Mouse (Mus musculus): ENCODE data around the gene Actl10. TPM values are rescaled to one million over a fixed set of nuclear protein-coding genes. Genes with fewer than 3 reads are reported as not detected.

Gene Actl10
- total RNA-seq, 2 experiments from 2014 or later: not detected

DNA sequence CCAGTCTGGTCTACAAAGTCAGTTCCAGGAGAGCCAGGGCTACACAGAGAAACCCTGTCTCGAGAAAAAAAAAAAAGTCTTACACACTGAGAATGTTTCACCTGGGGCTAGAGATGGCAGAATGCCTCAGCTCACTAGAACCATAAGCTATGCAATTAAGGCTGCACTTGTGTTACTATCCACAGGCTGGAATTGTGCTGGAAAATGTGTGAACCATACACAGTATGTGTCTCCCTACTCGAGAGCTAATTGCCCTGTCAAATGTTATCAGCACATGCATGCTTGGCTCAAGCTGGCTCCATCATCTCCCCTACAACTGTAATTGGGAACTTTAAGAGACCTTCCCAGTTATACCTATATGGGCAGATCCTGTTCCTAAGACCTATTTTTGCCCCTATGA, 639 bp upstream of the Actl10 start:
- no peak for DNase-seq

DNA sequence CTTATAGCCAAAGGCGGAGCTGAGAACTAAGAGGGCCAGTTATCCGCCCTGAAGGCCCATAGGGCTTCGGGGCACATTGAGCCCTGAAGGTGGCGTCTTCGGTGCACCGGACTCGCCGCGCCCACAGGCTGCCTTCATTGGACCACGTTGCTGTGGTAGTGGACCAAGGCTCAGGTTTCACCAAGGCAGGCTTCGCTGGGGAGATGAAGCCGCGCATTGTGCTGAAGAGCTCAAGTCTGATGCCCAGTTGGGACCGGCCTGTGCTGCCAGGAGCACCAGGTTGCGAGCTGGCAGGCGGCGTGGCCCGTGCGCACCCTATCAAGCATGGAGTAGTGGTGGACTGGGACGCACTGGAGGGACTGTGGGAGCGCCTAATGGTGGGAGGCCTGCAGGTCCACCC, 351 bp downstream of the Actl10 start:
- no peak for DNase-seq

DNA sequence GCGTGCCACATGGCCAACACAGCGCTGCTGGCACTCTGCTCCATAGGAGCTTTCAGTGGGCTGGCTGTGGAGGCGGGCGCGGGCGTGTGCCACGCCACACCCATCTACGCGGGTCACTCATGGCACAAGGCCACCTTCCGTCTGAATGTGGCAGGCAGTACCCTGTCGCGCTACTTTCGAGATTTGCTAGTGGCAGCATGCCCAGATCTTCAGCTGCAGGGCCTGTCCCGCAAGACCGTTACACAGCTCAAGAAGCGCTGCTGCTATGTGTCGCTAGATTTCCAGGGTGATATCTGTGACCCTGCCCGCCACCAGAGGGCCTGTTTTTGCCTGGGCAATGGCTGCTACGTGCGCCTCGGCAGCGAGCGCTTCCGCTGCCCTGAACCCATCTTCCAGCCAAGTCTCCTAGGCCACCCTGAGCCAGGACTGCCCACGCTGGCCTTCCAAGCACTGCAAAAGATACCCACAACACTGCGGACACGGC, 890 bp downstream of the Actl10 start:
- peak; percentile 76 for DNase-seq

DNA sequence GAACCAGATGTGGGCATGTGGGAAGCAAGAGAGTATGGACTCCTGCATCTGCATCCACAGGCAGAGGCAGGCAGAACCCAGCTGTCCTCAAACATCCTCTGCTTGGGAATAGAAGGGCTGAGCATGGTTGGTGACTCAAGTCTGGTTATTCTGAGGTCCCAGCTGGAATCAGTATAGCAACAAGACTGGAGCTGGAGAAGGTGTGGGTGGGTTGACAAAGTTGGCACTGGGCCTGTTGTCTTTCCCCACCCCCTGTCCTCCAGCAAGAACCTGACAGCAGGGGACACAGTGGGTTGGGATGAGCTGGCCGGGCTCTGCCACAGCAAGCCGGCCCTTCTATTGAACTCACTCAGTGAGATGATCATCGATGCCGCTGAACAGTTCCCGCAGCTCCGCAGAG, 3.7 kb downstream of the Actl10 start:
- DNase-seq: peak; percentile 3

DNA sequence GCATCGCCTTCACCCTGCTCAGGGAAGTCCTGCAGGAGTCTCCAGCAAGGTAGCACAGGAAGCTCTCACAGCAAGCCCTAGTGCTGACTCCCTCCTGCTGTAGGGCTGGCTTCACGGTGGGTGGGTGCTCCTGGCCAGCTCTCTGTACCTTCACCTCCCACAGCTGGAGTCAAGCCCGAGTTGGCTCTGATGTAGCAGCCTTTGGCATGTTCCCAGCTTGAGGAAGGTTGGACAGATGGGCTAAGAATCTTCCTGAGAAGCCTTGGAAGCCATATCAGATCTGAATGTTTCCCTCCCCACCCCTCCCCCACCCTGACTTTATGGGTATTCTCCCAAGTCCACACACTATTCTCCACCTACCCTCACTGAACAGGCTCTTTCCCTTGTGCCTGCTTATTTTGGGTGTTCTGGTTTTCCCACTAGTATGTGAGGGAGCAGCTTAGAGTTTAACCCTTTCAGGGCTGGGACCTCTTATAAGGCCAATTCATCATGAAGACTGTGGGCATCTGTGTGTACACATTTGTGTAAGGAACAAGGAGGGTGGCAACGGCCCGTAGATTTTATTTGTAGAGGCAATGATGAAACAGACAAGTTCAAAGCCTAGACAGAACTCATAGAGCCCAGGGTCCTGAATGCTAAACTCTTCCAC, 5.7 kb downstream of the Actl10 start:
- no peak for DNase-seq

DNA sequence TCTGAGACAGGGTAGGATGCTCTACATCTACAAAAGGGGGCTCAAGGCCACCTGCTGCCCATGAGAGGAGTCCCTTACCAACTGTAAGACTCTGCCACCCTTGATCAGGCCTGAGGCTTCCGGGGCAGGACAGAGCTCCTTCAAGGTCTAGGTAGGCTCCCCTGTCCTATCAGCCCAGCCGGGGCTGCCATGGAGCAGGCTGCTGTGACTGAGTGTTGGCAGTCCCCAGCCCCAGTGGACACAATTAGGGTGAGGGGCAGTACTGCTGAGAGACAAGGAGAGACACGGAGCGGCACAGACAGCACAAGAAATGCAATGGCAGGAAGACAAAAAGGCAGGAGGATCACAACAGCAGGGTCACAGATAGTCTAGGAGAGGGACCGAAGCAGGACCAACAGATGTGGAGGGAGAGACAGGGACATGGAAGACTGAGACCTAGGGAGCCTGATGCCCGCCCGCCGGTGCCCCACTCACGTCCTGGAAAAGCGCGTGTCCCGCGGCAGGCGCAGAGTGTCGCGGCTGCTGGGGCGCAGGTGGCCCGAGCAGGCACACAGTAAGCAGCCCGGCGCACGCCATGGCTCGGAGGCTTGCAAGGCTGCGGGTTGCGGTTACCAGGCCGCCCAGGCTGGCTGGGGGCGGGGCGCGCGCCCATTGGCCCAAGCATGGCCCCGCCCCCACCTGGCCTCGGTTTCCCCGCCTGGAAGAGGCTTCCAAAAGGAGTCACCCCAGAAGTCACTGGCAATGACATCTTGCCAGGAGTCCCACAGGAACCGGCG, 6.9 kb downstream of the Actl10 start, which contains the start of gene Necab3:
TSS of gene Necab3 (minus strand) at position 627 of the 776 bp plus-strand sequence.
- DNase-seq: peak; percentile 49

DNA sequence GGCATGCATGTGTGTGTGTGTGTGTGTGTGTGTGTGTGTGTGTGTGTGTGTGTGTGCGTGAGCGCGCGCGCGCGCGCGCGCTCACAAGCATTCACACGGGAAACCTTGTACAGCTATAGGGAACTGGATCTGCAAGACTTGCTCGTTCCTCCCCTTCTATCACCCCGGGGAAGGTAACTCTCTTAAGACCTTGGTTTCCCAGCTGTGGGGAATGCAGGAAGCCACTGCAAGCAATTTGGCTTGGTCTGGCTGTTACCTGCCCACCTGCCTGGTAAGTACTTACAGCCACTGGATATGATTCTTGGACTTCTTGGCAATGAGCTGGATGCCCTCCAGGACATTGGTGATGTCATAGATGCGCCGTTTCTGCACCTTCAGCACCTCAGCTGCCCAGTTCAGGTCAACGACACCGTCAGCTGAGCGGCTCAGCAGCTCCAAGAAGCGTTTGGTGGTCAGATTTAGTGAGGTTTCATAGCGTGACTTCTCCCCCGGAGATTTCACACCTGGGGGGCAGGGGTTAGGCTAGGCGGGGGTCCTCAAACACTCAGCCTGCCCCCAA, 12.1 kb downstream of the Actl10 start:
- DNase-seq: no peak

DNA sequence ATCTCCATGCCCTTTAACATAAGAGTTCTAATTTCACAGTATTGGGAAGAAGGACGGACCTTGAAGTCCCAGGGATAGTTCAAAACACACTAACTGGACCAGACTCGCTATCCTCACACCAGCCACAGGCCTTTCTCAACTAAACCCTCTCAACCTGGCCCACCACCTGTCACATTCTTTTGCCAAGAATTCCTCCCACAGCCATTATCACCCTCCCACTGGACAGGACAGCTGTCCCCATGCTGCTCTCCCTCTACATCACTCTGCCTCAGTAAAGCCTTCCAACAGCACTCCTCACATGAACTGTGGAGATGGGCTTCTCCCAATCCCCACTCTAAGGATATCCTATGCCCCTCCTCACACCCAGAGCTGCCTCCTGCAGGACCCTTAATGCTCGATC, 14.0 kb downstream of the Actl10 start:
- no peak for DNase-seq

DNA sequence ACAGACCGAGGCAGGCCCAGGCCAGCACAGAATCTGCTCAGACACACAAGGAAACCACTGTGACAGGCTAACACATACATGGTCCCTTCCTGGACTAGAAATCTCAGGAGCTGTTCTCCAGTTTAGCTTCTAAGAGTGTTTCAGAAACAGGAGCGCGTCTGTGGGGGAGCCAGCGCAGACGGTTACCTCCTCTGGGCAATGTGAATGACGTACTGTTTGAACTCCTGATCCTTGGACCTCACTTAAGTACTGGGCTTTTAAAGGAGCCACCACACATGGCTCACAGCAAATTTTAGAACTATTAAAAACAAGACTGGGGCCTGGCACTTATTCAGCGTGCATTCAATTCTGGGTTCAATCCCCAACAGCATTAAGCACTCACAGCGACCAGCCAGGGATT, 15.1 kb downstream of the Actl10 start:
- no peak for DNase-seq

DNA sequence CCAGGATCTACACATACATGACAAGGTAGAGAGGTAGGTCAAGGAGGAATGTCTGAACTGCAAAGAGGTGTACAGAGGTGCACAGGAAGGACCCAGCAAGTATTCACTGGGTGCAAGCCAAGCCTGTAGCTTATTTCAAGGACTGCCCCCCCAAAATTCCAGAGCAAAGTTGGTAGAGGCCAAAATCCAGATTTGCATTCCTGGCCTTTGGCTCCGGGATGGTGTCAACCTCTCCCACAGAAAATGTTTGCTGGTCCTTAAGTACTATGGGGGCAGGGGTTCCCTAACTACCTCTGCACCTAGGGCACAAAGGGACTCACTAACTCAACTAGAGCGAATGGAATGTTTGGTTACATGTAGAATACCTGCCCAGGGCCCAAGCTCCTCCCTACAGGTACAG, 16.2 kb downstream of the Actl10 start:
- DNase-seq: no peak

DNA sequence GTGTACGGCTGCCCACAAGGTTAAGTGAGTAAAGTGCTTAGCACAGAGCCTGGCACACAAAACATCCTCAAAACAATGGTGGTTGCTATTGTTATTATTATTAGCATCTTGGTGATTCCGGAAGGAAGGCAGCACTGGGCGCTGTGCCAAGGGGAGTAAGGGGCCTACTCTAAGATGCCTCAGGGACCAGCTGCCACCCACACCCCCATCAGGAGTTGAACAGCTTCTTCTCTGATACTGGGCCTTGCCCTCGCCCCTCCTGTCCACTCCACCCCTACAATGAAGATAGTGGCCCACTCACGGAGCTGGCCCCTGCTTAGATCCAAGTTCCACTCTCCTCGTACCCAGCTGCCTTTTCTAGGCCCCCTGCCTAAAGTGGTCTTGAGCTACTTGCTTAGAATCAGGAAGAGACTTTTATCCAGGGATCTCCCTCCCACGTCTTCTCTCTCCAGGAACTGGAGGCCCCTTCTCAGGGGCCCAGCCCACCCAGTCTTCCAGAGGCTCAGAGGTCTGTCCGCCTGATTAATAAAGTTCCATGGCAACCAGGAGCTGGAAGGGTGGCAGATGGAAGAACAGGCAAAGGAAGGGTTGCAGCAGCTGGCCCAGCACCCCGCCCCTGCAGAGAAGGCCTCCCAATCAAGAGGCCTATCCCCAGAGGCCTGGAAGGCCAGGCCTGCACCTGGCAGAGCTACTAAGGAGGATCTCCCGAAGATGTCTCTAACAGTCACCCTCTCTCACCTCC, 16.9 kb downstream of the Actl10 start:
- DNase-seq: peak; percentile 58

DNA sequence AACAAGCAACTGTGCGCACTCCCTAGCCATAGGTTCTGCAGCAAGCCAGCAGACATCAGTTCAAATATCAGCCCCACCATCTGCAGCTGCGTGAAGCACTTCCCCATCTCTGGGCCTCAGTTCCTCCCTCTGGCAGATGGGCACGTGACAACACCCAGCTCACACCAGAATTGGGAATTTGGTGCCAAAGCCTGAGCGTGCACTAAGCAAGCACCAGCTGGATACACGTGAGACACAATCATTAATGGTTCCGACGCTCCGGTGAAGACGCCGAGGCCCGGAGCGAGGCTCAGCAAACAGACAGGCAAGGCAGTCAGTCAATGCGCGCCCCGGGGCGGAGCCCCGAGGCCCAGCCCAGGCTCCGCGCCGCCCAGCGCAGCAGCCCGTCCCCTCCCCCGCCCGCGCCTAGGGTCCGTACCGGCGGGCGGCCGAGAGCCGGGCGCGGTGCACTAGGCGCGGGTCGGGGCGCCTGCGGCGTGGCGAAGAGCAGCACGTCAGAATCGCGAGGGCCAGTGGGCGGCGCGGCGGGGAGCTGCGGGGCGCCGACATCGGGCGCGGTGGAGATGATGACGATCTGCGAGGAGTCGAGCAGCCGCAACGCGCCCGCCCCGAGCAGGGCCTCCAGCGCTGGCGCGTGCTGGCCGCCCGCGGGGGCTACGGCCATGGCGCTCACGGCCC, 17.6 kb downstream of the Actl10 start:
- DNase-seq: peak; percentile 72

DNA sequence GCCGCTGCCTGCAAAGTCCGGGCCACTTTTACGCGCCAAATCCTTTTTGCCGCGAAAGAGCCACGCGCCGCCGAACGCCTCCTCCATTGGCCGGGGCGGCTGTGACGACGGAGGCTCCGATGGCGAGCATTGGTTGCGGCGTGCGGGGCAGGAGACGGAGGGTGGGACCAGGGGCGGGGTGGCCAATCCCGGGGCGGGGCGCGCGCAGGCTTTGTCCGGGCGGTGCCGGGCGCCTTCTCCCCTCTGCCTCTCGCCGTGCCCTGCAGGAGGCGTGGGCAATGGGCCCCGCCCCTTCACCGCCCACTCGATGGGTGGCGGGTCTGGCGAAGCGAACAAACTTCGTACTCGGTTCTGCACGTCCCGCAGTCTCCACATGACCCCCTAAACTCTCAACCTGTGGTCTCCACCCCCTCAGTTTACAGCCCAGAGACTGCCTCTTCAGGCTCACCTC, 18.3 kb downstream of the Actl10 start, which contains the start of gene E2f1:
TSS of gene E2f1 (minus strand) at position 57 of the 451 bp plus-strand sequence.
- peak; percentile 96 for DNase-seq

DNA sequence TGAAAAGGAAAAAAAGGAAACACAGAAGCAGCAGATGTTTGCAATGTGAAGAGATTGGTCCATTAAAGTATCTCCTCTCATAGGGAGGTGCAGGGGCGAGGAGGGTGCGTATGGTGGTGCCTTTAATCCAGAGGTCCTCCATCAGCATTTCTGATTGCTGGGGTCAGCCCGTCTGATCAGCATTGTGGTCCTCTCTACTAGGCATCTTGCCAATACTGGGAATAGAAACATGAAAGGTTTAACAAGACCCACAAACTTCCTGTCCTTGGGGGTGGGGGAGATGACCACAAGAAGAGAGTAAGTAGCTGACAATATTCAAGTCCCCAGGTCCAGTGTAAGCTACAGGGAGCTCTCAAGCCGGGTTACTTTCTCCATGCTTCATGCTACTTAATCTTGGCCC, 19.1 kb downstream of the Actl10 start:
- no peak for DNase-seq

DNA sequence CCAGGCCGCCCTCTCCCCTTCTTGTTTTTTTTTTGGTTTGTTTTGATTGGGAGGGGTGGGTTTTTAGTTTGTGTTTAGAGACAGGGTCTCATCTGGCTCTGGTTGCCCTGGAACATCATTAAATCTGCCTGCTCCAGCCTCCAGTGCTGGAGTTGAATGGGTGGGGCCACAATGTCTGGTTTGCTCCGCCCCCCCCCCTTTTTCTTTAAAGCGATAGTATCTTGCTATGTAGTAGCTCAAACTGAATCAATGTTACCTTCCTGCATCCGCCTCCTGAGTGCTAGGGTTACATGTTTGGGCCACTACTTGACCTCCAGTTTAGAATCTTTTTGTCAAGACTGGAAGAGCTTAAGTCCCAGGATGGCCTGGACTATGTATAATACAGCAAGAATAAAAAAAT, 19.7 kb downstream of the Actl10 start:
- DNase-seq: no peak

DNA sequence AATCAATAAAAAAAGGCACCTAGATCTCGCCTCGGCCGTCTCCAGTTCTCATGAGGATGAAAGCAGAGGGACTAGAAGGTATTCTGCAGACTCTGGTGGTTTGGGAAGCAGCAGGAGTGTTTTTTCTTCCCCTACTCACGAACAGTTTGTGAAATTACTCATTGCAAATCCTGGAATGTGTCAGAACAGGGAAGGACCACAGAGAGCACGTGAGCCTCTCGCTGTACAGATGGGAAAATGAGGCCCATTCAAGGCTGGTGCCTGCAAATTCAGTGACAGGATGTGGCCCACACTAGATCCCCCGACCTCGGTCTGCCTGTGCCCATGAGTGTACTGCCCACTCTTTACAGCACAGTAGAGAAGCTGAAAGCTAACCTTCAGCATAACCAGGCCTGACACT, 20.4 kb downstream of the Actl10 start:
- no peak for DNase-seq

DNA sequence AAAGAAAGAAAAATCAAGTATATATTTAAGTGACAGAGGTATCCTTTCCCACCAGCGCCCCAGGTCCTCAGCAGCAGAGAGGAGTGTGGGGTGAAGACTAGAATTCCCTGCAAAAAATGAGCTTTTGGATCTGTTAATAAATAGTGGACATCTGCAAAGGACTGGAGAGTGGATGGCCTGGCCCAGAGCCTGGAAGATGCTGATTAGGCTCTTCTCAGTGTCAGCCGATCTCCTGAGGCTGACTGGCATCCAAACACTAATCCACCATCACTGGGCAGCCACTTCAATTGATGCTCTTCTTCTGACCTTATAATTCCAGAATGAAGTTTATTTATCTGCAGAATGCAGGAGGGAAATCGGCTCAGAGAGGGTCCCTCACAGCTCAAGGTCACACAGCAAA, 21.4 kb downstream of the Actl10 start:
- no peak for DNase-seq

DNA sequence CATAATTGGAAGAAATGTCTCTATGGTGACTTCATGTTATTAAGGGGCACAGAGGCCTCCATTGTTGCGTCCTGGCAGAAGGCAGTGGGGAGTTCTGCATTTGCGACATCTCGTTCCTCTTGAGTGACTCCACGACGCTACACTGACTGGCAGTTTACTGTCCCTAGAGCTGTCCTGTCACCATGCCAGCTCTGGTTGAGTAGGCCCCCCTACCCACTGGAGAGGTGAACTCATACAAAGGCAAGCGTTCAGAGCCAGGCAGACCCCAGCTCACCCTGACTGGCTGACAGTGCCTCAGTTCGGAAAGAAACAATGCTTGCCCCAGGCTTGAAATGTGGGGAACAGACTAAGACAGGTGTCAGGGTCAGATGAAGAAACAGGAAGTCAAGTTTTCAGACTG, 22.7 kb downstream of the Actl10 start:
- DNase-seq: no peak

DNA sequence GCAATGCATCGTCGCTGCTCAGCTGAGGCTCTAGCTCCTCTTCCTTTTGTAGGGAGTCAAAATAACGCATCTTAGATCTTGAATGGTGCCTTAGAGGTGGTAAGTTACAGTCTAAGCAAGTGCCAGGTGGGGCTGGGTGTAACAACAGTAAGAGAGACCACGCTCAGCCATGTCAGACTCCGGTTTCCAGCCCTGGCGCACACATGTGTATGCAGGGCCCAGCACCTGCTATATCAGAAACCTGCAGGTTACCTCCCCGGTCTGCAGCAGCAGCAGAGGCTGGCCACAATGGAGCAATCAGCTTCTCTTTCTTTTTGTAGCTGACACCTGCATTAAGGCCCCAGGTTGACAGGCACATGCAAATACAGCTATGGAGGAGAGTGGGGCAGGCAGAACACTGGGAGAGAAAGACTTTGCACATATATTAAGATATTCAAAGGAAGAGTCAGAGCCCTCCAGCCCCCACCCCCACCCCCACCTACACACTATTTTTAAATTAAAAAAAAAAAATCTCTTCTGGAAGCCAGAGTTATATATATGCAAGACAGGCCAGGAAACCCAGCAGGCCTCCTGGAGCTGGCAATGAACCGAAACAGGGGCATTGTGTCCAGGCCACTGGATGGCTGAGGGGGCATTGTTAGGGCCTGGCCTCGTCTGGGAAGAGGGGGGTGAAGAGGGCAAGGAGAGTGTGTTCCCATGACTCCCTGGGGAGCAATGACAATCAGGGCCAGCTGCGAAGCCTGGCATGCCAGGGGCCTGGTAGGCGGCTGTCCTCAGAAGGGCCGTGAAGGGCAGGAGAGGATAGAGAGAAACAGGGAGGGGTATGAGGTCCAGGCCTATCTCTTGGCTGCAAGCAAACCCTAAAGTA, 25.5 kb downstream of the Actl10 start:
- no peak for DNase-seq

DNA sequence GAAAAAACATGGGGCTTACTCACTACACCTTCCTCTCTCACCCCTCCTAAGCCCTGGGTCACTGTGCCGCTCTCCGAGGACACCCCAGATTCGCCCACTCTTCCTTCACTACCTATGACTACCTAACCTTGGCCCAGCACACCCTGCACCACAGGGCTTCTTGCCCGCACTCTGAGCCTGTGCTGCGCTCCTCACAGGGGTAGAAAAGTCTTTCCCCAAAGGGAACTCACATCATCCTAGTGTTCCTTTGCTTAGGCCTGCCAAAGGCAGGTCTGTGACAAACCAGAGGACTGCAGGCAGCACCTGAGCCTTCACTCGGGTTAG, 26.1 kb downstream of the Actl10 start:
- DNase-seq: no peak

DNA sequence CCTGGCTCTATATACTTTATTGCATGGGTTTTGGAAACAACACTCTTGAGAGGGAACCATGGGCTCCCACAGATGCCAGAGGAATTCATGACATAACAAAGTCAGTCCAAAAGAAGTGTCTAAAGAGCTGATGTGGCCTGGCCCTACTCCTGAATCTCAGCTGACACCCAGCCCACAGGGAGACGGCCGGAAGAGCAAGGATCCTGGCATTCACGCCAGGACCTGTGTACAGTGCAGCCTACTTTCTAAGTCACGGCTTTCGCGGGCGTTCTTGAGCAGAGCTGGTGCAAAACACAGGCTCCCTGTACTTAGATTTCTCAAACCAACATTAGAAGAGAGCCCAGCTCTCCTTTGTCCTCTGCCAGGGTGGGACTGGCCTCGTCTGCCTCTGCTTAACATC, 29.0 kb downstream of the Actl10 start:
- peak; percentile 43 for DNase-seq
